In the genomic region with DNA sequence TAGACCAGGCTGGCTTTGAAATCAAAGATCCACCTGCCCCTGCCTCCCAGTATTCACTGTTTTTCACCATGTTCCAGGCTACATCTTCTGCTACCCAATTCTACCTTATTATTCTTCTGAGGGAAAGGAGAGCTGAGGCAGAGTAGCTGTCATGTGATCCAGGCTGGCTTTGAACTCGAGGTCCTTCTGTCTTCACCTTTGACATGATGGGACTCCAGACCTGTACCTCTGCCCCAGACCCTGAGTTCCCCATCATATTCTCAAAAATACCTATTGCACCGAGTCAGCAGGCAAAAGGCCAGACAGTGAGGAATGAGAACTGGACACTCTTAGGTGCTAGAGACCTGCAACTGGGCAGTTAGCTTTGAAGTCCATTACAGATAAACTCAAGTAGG, we compare ENCODE assay signal across 9 mouse cellular contexts. TPM values are rescaled to one million over a fixed set of nuclear protein-coding genes. Genes with fewer than 3 reads are reported as not detected.
DNase-seq lines count a peak whose midpoint lies in the region; ATAC-seq and TF ChIP-seq lines count a peak whose summit lies in the region.
"Had no signal": no experiment of that assay in that cellular context is flagged by ENCODE, and none has a peak within 500 bp of the region (broad histone marks: within the 10 kb centered on the region; RNA-seq: fewer than 3 reads in every experiment).

No protein-coding gene starts in this region.

- ATAC-seq in cerebellum, adult (ENCODE audit: insufficient number of reproducible peaks, low FRiP score, low TSS enrichment), result no peak
- ATAC-seq in lung, embryonic 16.5 days (ENCODE audit: low read depth), result no peak
- no peak for ATAC-seq in limb, embryonic 13.5 days (ENCODE audit: low FRiP score, low read depth)

- H3K9ac ChIP-seq in lung, embryonic 16.5 days (ENCODE audit: low read length), result peak overlapping the region; percentile 71; the same call in 1 of the 2 replicates
- H3K9ac ChIP-seq in limb, embryonic 13.5 days, result no peak overlapping the region

- H3K4me3 ChIP-seq in lung, embryonic 16.5 days (ENCODE audit: low read length), result no peak overlapping the region
- H3K4me3 ChIP-seq in limb, embryonic 13.5 days, result no peak overlapping the region
- H3K4me3 ChIP-seq in small intestine, adult 2 months (ENCODE audit: low read depth, low read length), result no peak overlapping the region

- H3K4me1 ChIP-seq in lung, embryonic 16.5 days (replicated peaks; ENCODE audit: control insufficient read depth, insufficient read depth, low read length), result peaks cover 12% of the 10 kb centered on the region
- H3K4me1 ChIP-seq in limb, embryonic 13.5 days, result peaks cover 21% of the 10 kb centered on the region
- H3K4me1 ChIP-seq in small intestine, adult 2 months (ENCODE audit: control insufficient read depth, insufficient read depth, insufficient read length, low read length), result peaks cover 18% of the 10 kb centered on the region

- TF ChIP-seq CTCF in small intestine, adult 2 months (IDR thresholded peaks at IDR 0.05; ENCODE audit: extremely low read depth, insufficient read length, insufficient replicate concordance, low read depth, low read length), result no peak

- TF ChIP-seq POLR2A in small intestine, adult 2 months (IDR thresholded peaks at IDR 0.05; ENCODE audit: low read depth, low read length), result no peak

- no peak overlapping the region for H3K4me2 ChIP-seq in lung, embryonic 16.5 days (ENCODE audit: low read depth, low read length)
- H3K4me2 ChIP-seq in limb, embryonic 13.5 days (replicated peaks), result peak overlapping the region; percentile 95; the same call in 1 of the 2 replicates

- peak; percentile 57 for DNase-seq in cerebellum, adult 9-11 months
- DNase-seq in lung, postnatal 4 days, result no peak
- DNase-seq in right cerebral cortex, postnatal 36 days (ENCODE audit: low spot score in 2 of 2), result no peak
- no peak for DNase-seq in adrenal gland, postnatal 10 days

- WGBS in lung, embryonic 16.5 days, result 28% methylated on average over 2 of the region's 2 CpGs
- WGBS in limb, embryonic 13.5 days, result 31% methylated on average over 2 of the region's 2 CpGs
- WGBS in small intestine, adult 2 months, result 29% methylated on average over 2 of the region's 2 CpGs

- no peak overlapping the region for H3K27ac ChIP-seq in lung, embryonic 16.5 days (ENCODE audit: low read length)
- no peak overlapping the region for H3K27ac ChIP-seq in limb, embryonic 13.5 days
- peak overlapping the region; percentile 96 for H3K27ac ChIP-seq in small intestine, adult 2 months (ENCODE audit: insufficient read depth, low read depth, low read length)

- H3K36me3 ChIP-seq in lung, embryonic 16.5 days (ENCODE audit: control insufficient read depth, insufficient read depth, low read length), result no peaks in the 10 kb centered on the region
- 0 out of 2 replicates have a peak, but pooled peaks cover 3% of the 10 kb centered on the region for H3K36me3 ChIP-seq in limb, embryonic 13.5 days
- H3K36me3 ChIP-seq in small intestine, adult 2 months (ENCODE audit: control insufficient read depth, insufficient read depth, low read length), result peaks cover 7% of the 10 kb centered on the region; the same call in 1 of the 2 replicates

- peaks cover 7% of the 10 kb centered on the region for H3K27me3 ChIP-seq in lung, embryonic 16.5 days (ENCODE audit: control insufficient read depth, insufficient read depth, low read depth, low read length)
- H3K27me3 ChIP-seq in limb, embryonic 13.5 days, result peaks cover 22% of the 10 kb centered on the region
- H3K27me3 ChIP-seq in small intestine, adult 2 months (ENCODE audit: control insufficient read depth, insufficient read depth, low read length), result no peaks in the 10 kb centered on the region

- no peaks in the 10 kb centered on the region for H3K9me3 ChIP-seq in lung, embryonic 16.5 days (ENCODE audit: control insufficient read depth, low read length)
- H3K9me3 ChIP-seq in limb, embryonic 13.5 days, result no peaks in the 10 kb centered on the region

RNA-seq across cellular contexts. Expression of a gene that starts 0.8 kb away (rescaled TPM):
- polyA plus RNA-seq in lung, embryonic 16.5 days (2015; fragmentation: Nextera tagmentation; extraction: Ambion mirVana), result 3.0 and 3.2 TPM in 2 replicates
- polyA plus RNA-seq in limb, embryonic 13.5 days (2015; fragmentation: Nextera tagmentation; extraction: Ambion mirVana), result 3.1 and 3.5 TPM in 2 replicates
- polyA plus RNA-seq in small intestine, adult 2 months (2012; rRNA removed), result 23.5 and 23.9 TPM in 2 replicates
- total RNA-seq in adrenal gland, postnatal 10 days (2021), result 10 to 100 TPM in 1 of 2 experiments, 1 to 10 TPM in 1; 4.2 to 13.5 TPM

RNA-seq across cellular contexts. Expression of a gene that starts 8.0 kb away (rescaled TPM):
- 3.6 and 5.1 TPM in 2 replicates for polyA plus RNA-seq in lung, embryonic 16.5 days (2015; fragmentation: Nextera tagmentation; extraction: Ambion mirVana)
- not detected in 2 replicates for polyA plus RNA-seq in limb, embryonic 13.5 days (2015; fragmentation: Nextera tagmentation; extraction: Ambion mirVana)
- polyA plus RNA-seq in small intestine, adult 2 months (2012; rRNA removed), result 0.33 and 0.62 TPM in 2 replicates
- not detected for total RNA-seq in adrenal gland, postnatal 10 days (2021)
- total RNA-seq: megakaryocyte-erythroid progenitor cell, adult 5-6 weeks had no signal

RNA-seq across cellular contexts. Expression of a gene that starts 9.1 kb away (rescaled TPM):
- 4.5 and 4.9 TPM in 2 replicates for polyA plus RNA-seq in lung, embryonic 16.5 days (2015; fragmentation: Nextera tagmentation; extraction: Ambion mirVana)
- polyA plus RNA-seq in limb, embryonic 13.5 days (2015; fragmentation: Nextera tagmentation; extraction: Ambion mirVana), result 5.1 and 5.2 TPM in 2 replicates
- polyA plus RNA-seq in small intestine, adult 2 months (2012; rRNA removed), result 3.8 and 4.5 TPM in 2 replicates
- total RNA-seq in adrenal gland, postnatal 10 days (2021), result 1 to 10 TPM; 6.0 to 6.4 TPM

RNA-seq across cellular contexts. Expression of a gene that starts 21.4 kb away (rescaled TPM):
- polyA plus RNA-seq in lung, embryonic 16.5 days (2015; fragmentation: Nextera tagmentation; extraction: Ambion mirVana), result 858 and 904 TPM in 2 replicates
- 885 and 930 TPM in 2 replicates for polyA plus RNA-seq in limb, embryonic 13.5 days (2015; fragmentation: Nextera tagmentation; extraction: Ambion mirVana)
- polyA plus RNA-seq in small intestine, adult 2 months (2012; rRNA removed), result 205 and 258 TPM in 2 replicates
- 1,000 to 10,000 TPM; 1,173 to 1,206 TPM for total RNA-seq in adrenal gland, postnatal 10 days (2021)

RNA-seq across cellular contexts. Expression of a gene that starts 38.7 kb away (rescaled TPM):
- 5.3 and 5.7 TPM in 2 replicates for polyA plus RNA-seq in lung, embryonic 16.5 days (2015; fragmentation: Nextera tagmentation; extraction: Ambion mirVana)
- polyA plus RNA-seq in limb, embryonic 13.5 days (2015; fragmentation: Nextera tagmentation; extraction: Ambion mirVana), result 7.9 and 9.4 TPM in 2 replicates
- 2.4 and 3.7 TPM in 2 replicates for polyA plus RNA-seq in small intestine, adult 2 months (2012; rRNA removed)
- 1 to 10 TPM; 5.1 to 7.8 TPM for total RNA-seq in adrenal gland, postnatal 10 days (2021)
- total RNA-seq: megakaryocyte-erythroid progenitor cell, adult 5-6 weeks had no signal
